Mouse (Mus musculus) heart, embryonic 12.5 days (tissue): ENCODE measurements around the gene Gabbr2. TPM values are rescaled to one million over a fixed set of nuclear protein-coding genes. Genes with fewer than 3 reads are reported as not detected.

Experiments
- ATAC-seq: fragments of 200-750 bp; cut with Nextera tagmentation; 2 replicates; pipeline ENCODE4 v1.8.0; 2017; ENCODE audit warnings: moderate TSS enrichment, moderate library complexity; ENCODE audit not compliant: insufficient number of reproducible peaks, low FRiP score
- H3K27ac ChIP-seq: fragments of 300-500 bp; sonication (generic); 2 replicates; pipeline ENCODE4 v1.5.1; 2016; ENCODE audit warnings: mild to moderate bottlenecking, moderate library complexity; ENCODE audit not compliant: poor library complexity, severe bottlenecking
- H3K27me3 ChIP-seq: fragments of 300-500 bp; sonication (generic); replicated peaks from 2 replicates; pipeline ENCODE4 v1.6.1; 2016; ENCODE audit warnings: mild to moderate bottlenecking, moderate library complexity
- H3K36me3 ChIP-seq: fragments of 300-500 bp; sonication (generic); 2 replicates; pipeline ENCODE4 v1.6.1; 2016; ENCODE audit warnings: mild to moderate bottlenecking, moderate library complexity
- H3K4me1 ChIP-seq: fragments of 300-500 bp; sonication (generic); replicated peaks from 2 replicates; pipeline ENCODE4 v1.6.1; 2016; ENCODE audit warnings: mild to moderate bottlenecking
- H3K4me2 ChIP-seq: fragments of 300-500 bp; sonication (generic); 2 replicates; pipeline ENCODE4 v1.6.1; 2016; ENCODE audit warnings: mild to moderate bottlenecking, moderate library complexity
- H3K4me3 ChIP-seq: fragments of 300-500 bp; sonication (generic); 2 replicates; pipeline ENCODE4 v1.5.1; 2016; ENCODE audit warnings: mild to moderate bottlenecking
- H3K9ac ChIP-seq: fragments of 300-500 bp; sonication (generic); 2 replicates; pipeline ENCODE4 v1.6.1; 2016; ENCODE audit warnings: mild to moderate bottlenecking, moderate library complexity
- H3K9me3 ChIP-seq: fragments of 300-500 bp; sonication (generic); replicated peaks from 2 replicates; pipeline ENCODE4 v1.6.1; 2016; ENCODE audit warnings: mild to moderate bottlenecking, moderate library complexity
- WGBS: fragments of 180-500 bp; shearing (Covaris S2); methylation state at CpG from one replicate; pipeline ENCODE4 v1.1.7; 2016; 5-methylcytosine and 5-hydroxymethylcytosine counted together
- polyA plus RNA-seq: library from polyadenylated mRNA; unstranded; fragments of >200 nt; fragmentation: Nextera tagmentation; extraction: Ambion mirVana; gene quantifications from 2 replicates; pipeline ENCODE4 v1.2.1, GENCODE M21; 2016

Gene Gabbr2
- polyA plus RNA-seq, 1 experiment from 2014 or later, result 0.05 TPM

GRCm38 (mm10) chr4:46863721-46864120, 128.0 kb downstream of the Gabbr2 start:
- no peak overlapping the region for H3K27ac ChIP-seq
- 0 out of 2 replicates have a peak, but pooled peaks cover 1% of the 10 kb centered on the region for H3K27me3 ChIP-seq
- ATAC-seq, result no peak
- no peaks in the 10 kb centered on the region for H3K36me3 ChIP-seq
- no peaks in the 10 kb centered on the region for H3K9me3 ChIP-seq
- no peak overlapping the region for H3K4me3 ChIP-seq
- no peak overlapping the region for H3K4me2 ChIP-seq
- H3K4me1 ChIP-seq, result no peaks in the 10 kb centered on the region; the same call in 1 of the 2 replicates
- no peak overlapping the region for H3K9ac ChIP-seq
- 65% methylated on average over 12 of the region's 12 CpGs for WGBS

DNA sequence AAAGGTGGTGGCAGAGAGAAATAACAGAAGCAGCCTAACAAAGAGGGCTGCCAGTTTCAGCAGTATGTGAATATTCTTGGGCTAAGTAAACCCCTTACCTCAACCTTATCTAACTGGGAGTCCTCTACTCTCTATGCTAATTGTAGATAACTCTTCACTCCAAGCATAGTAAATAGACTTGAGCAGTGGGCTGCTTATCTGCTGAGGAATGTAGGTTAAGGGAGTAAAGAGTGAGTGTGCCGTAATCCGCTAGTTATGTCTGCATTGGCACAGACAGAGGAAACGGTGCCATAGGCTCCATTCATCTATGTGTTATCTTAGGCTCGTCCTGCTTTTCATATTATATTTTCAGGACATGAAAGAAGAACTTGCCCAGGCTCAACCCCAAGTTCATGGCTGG, 129.0 kb downstream of the Gabbr2 start:
- no peak overlapping the region for H3K27ac ChIP-seq
- no peaks in the 10 kb centered on the region for H3K27me3 ChIP-seq
- no peak overlapping the region for H3K4me2 ChIP-seq
- 60% methylated on average over 4 of the region's 4 CpGs for WGBS
- no peak overlapping the region for H3K9ac ChIP-seq
- H3K36me3 ChIP-seq, result no peaks in the 10 kb centered on the region
- no peaks in the 10 kb centered on the region for H3K9me3 ChIP-seq
- no peak overlapping the region for H3K4me3 ChIP-seq
- peaks cover 5% of the 10 kb centered on the region; the same call in 1 of the 2 replicates for H3K4me1 ChIP-seq
- ATAC-seq, result no peak

GRCm38 (mm10) chr4:46860586-46860985, 131.1 kb downstream of the Gabbr2 start:
- Histone ChIP-seq H3K9ac (no peak overlapping the region), H3K9me3 (no peaks in the 10 kb centered on the region), H3K27me3 (no peaks in the 10 kb centered on the region), H3K4me2 (no peak overlapping the region), H3K27ac (no peak overlapping the region), H3K36me3 (no peaks in the 10 kb centered on the region), H3K4me3 (no peak overlapping the region), H3K4me1 (peaks cover 5% of the 10 kb centered on the region; the same call in 1 of the 2 replicates)
- no peak for ATAC-seq
- 72% methylated on average over 6 of the region's 6 CpGs for WGBS

GRCm38 (mm10) chr4:46858899-46859298, 132.8 kb downstream of the Gabbr2 start:
- Histone ChIP-seq H3K4me1 (peaks cover 5% of the 10 kb centered on the region; the same call in 1 of the 2 replicates), H3K27me3 (no peaks in the 10 kb centered on the region), H3K4me3 (no peak overlapping the region), H3K9me3 (no peaks in the 10 kb centered on the region), H3K4me2 (peak overlapping the region; percentile 31; the same call in 1 of the 2 replicates), H3K27ac (no peak overlapping the region), H3K36me3 (no peaks in the 10 kb centered on the region), H3K9ac (no peak overlapping the region)
- 18% methylated on average over 13 of the region's 13 CpGs for WGBS
- peak; percentile 49; the same call in 1 of the 2 replicates for ATAC-seq

GRCm38 (mm10) chr4:46856145-46856544, 135.5 kb downstream of the Gabbr2 start:
- H3K4me3 ChIP-seq, result peak overlapping the region; percentile 14
- peaks cover 5% of the 10 kb centered on the region; the same call in 1 of the 2 replicates for H3K4me1 ChIP-seq
- 84% methylated on average over 8 of the region's 8 CpGs for WGBS

GRCm38 (mm10) chr4:46854686-46855385, 136.8 kb downstream of the Gabbr2 start:
- no peaks in the 10 kb centered on the region for H3K27me3 ChIP-seq
- no peaks in the 10 kb centered on the region for H3K36me3 ChIP-seq
- peak overlapping the region; percentile 14 for H3K4me3 ChIP-seq
- 73% methylated on average over 23 of the region's 23 CpGs for WGBS
- ATAC-seq, result peak; percentile 37; the same call in 1 of the 2 replicates
- H3K27ac ChIP-seq, result no peak overlapping the region
- H3K9ac ChIP-seq, result no peak overlapping the region
- peaks cover 7% of the 10 kb centered on the region; the same call in 1 of the 2 replicates for H3K9me3 ChIP-seq
- H3K4me2 ChIP-seq, result no peak overlapping the region
- peaks cover 5% of the 10 kb centered on the region; the same call in 1 of the 2 replicates for H3K4me1 ChIP-seq

More at GRCm38 (mm10) chr4:46856145-46856544, 135.5 kb downstream of the Gabbr2 start:
- Histone ChIP-seq H3K4me2 (peak overlapping the region; percentile 22; the same call in 1 of the 2 replicates), H3K27ac (no peak overlapping the region), H3K27me3 (no peaks in the 10 kb centered on the region), H3K9me3 (no peaks in the 10 kb centered on the region), H3K36me3 (no peaks in the 10 kb centered on the region), H3K9ac (0 out of 2 replicates have a peak overlapping the region, but pooled peaks have one; percentile 43)
- no peak for ATAC-seq

DNA sequence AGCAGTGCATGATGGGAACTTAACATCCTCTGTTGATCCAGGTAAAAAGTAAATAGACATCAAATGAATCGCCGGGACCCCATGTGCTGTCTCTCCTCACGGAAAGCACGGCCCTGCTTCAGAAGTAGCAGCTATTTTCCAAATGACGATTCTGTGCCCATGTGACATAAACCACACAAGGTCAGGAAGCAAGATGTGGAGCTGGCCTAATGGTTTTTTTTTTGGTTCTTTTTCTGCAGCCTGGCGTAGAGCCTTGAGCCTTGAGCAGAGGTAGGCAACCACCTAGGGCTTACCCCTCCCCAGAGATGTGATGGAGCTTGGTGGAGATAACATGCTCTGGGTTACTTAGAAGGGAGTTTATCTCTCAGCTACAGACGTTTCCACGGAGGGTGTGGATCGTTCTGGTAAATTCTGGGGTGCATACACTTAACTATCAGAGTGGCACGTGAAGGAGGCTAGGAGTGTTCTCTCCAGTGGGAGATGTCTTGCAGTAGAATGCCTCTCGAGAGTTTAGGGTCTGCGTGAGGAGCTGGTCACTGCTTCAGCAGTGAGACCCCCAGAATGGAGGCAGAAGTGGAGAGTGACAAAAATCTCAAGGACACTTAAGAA, 137.7 kb downstream of the Gabbr2 start:
- Histone ChIP-seq H3K27me3 (no peaks in the 10 kb centered on the region), H3K9ac (no peak overlapping the region), H3K36me3 (no peaks in the 10 kb centered on the region), H3K4me2 (no peak overlapping the region), H3K9me3 (peaks cover 10% of the 10 kb centered on the region; the same call in 1 of the 2 replicates), H3K27ac (no peak overlapping the region), H3K4me3 (peak overlapping the region; percentile 14), H3K4me1 (peaks cover 5% of the 10 kb centered on the region; the same call in 1 of the 2 replicates)
- ATAC-seq, result peak; percentile 91
- 54% methylated on average over 12 of the region's 12 CpGs for WGBS

GRCm38 (mm10) chr4:46847745-46848144, 143.9 kb downstream of the Gabbr2 start:
- Histone ChIP-seq H3K9me3 (peaks cover 10% of the 10 kb centered on the region; the same call in 1 of the 2 replicates), H3K27me3 (no peaks in the 10 kb centered on the region; the same call in 1 of the 2 replicates), H3K4me1 (no peaks in the 10 kb centered on the region), H3K4me3 (no peak overlapping the region), H3K27ac (no peak overlapping the region), H3K4me2 (no peak overlapping the region), H3K9ac (no peak overlapping the region), H3K36me3 (no peaks in the 10 kb centered on the region)
- no peak for ATAC-seq

- Histone ChIP-seq H3K4me3 (no peak overlapping the region), H3K9me3 (peaks cover 10% of the 10 kb centered on the region; the same call in 1 of the 2 replicates), H3K27me3 (peaks cover 6% of the 10 kb centered on the region; the same call in 1 of the 2 replicates), H3K36me3 (no peaks in the 10 kb centered on the region), H3K4me2 (no peak overlapping the region), H3K27ac (no peak overlapping the region), H3K9ac (no peak overlapping the region), H3K4me1 (no peaks in the 10 kb centered on the region)
- WGBS, result 89% methylated on average over 10 of the region's 10 CpGs
- ATAC-seq, result no peak
These were observed 145.3 kb downstream of the Gabbr2 start for GRCm38 (mm10) chr4:46846396-46846795.

DNA sequence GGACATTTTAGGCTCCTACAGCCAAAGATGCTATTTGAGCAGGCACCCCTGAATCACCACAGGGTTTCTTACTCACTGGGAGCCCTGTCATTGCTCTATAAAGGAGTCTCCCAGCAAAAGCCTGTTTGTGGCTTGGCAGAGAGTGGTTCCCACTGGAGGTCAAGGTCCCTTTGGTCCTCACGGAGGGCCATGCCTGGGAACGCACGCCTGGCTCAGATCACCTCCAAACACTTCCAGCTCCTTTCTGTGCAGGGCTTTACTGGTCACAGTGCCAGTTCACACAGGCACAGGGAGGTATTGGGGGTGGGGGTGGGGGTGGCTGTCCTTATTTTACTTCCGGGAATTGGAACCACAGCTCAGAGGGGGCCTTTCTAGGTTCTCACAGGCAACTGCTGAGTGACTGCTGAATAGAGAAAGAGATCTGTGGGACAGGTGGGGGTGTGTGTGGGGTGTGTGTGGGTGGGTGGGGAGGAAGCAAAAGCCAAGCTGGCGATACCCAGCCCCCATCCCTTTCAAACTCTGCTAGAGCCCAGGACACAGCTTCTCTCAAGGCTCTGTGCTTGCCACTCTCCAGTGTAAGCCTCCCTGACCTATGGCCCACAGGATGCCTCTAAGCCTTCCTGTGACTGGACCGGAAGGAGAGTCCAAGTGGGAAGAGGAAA, 146.6 kb downstream of the Gabbr2 start:
- H3K4me1 ChIP-seq, result no peaks in the 10 kb centered on the region
- no peak for ATAC-seq
- H3K27ac ChIP-seq, result no peak overlapping the region
- 0 out of 2 replicates have a peak, but pooled peaks cover 3% of the 10 kb centered on the region for H3K9me3 ChIP-seq
- no peaks in the 10 kb centered on the region for H3K36me3 ChIP-seq
- no peak overlapping the region for H3K4me3 ChIP-seq
- peaks cover 10% of the 10 kb centered on the region for H3K27me3 ChIP-seq
- no peak overlapping the region for H3K4me2 ChIP-seq
- WGBS, result 68% methylated on average over 6 of the region's 6 CpGs
- H3K9ac ChIP-seq, result no peak overlapping the region

DNA sequence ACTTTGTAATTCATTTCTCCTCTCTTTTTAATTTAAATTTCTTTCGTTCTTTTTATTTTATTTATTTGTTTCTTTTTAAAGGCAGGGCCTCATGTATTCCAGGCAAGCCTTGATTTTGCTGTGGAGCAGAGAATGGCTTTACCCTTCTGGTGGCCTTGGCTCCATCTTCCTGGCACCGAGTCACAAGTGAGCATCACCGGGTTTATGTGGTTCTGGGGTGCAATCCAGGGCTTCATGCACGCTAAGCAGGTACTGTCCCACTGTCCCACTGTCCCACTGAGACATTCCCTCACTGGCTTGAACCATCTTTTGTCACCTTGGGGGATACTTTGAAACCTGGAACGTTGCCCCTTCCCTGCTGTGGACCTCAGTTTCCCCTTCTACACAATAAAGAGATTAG, 147.1 kb downstream of the Gabbr2 start:
- H3K27me3 ChIP-seq, result peaks cover 13% of the 10 kb centered on the region
- no peaks in the 10 kb centered on the region for H3K36me3 ChIP-seq
- no peaks in the 10 kb centered on the region for H3K4me1 ChIP-seq
- H3K9me3 ChIP-seq, result 0 out of 2 replicates have a peak, but pooled peaks cover 3% of the 10 kb centered on the region
- 73% methylated on average over 5 of the region's 5 CpGs for WGBS
- no peak overlapping the region for H3K4me2 ChIP-seq
- ATAC-seq, result no peak
- no peak overlapping the region for H3K27ac ChIP-seq
- no peak overlapping the region for H3K9ac ChIP-seq
- no peak overlapping the region for H3K4me3 ChIP-seq
